In genomic region chr4:128655446-128655845, GRCm38 (mm10) we compare ENCODE assay signal across 8 mouse cellular contexts. TPM values are rescaled to one million over a fixed set of nuclear protein-coding genes. Genes with fewer than 3 reads are reported as not detected.
DNase-seq lines count a peak whose midpoint lies in the region; ATAC-seq and TF ChIP-seq lines count a peak whose summit lies in the region.

No protein-coding gene starts in this region.

- H3K4me3 ChIP-seq in kidney, embryonic 14.5 days (ENCODE audit: low read length): peak overlapping the region; percentile 74
- peak overlapping the region; percentile 70 for H3K4me3 ChIP-seq in embryonic facial prominence, embryonic 11.5 days (ENCODE audit: low read depth, low read length)
- peak overlapping the region; percentile 58 for H3K4me3 ChIP-seq in hindbrain, postnatal 0 days (ENCODE audit: low read length)
- peak overlapping the region; percentile 81 for H3K4me3 ChIP-seq in midbrain, postnatal 0 days (ENCODE audit: low read depth, low read length)

- H3K9me3 ChIP-seq in kidney, embryonic 14.5 days (ENCODE audit: control insufficient read depth, low read length): no peaks in the 10 kb centered on the region
- H3K9me3 ChIP-seq in embryonic facial prominence, embryonic 11.5 days (replicated peaks; ENCODE audit: control insufficient read depth, low read length): no peaks in the 10 kb centered on the region
- no peaks in the 10 kb centered on the region for H3K9me3 ChIP-seq in hindbrain, postnatal 0 days (ENCODE audit: low read length)
- H3K9me3 ChIP-seq in midbrain, postnatal 0 days (ENCODE audit: low read length): no peaks in the 10 kb centered on the region

- no peak for ATAC-seq in kidney, embryonic 14.5 days (ENCODE audit: low FRiP score, low TSS enrichment)
- ATAC-seq in embryonic facial prominence, embryonic 11.5 days (replicated peaks; ENCODE audit: insufficient number of reproducible peaks, low FRiP score, low TSS enrichment, low read depth): no peak
- no peak for ATAC-seq in hindbrain, postnatal 0 days
- no peak for ATAC-seq in midbrain, postnatal 0 days (ENCODE audit: low FRiP score)
- no peak for ATAC-seq in CD4-positive, CD25-positive, alpha-beta regulatory T cell, adult 4 months

- H3K4me1 ChIP-seq in kidney, embryonic 14.5 days (ENCODE audit: control insufficient read depth, insufficient read depth, low read length): peaks cover 27% of the 10 kb centered on the region
- H3K4me1 ChIP-seq in embryonic facial prominence, embryonic 11.5 days (ENCODE audit: control insufficient read depth, insufficient read depth, low read length): peaks cover 4% of the 10 kb centered on the region; the same call in 1 of the 2 replicates
- H3K4me1 ChIP-seq in hindbrain, postnatal 0 days (ENCODE audit: insufficient read depth, low read length): peaks cover 4% of the 10 kb centered on the region; the same call in 1 of the 2 replicates
- peaks cover 6% of the 10 kb centered on the region; the same call in 1 of the 2 replicates for H3K4me1 ChIP-seq in midbrain, postnatal 0 days (ENCODE audit: insufficient read depth, low read length)

- H3K36me3 ChIP-seq in kidney, embryonic 14.5 days (ENCODE audit: control insufficient read depth, insufficient read depth, low read length): no peaks in the 10 kb centered on the region
- no peaks in the 10 kb centered on the region for H3K36me3 ChIP-seq in embryonic facial prominence, embryonic 11.5 days (replicated peaks; ENCODE audit: control insufficient read depth, insufficient read depth, low read depth, low read length)
- no peaks in the 10 kb centered on the region for H3K36me3 ChIP-seq in hindbrain, postnatal 0 days (ENCODE audit: insufficient read depth, low read length)
- no peaks in the 10 kb centered on the region for H3K36me3 ChIP-seq in midbrain, postnatal 0 days (ENCODE audit: insufficient read depth, low read length)

- H3K27me3 ChIP-seq in kidney, embryonic 14.5 days (ENCODE audit: control insufficient read depth, insufficient read depth, low read length): no peaks in the 10 kb centered on the region
- H3K27me3 ChIP-seq in embryonic facial prominence, embryonic 11.5 days (ENCODE audit: control insufficient read depth, insufficient read depth, low read length): no peaks in the 10 kb centered on the region; the same call in 1 of the 2 replicates
- no peaks in the 10 kb centered on the region for H3K27me3 ChIP-seq in hindbrain, postnatal 0 days (ENCODE audit: insufficient read depth, low read length)
- no peaks in the 10 kb centered on the region for H3K27me3 ChIP-seq in midbrain, postnatal 0 days (ENCODE audit: insufficient read depth, low read length)

- WGBS in kidney, embryonic 14.5 days: under 1% methylated on average over 12 of the region's 12 CpGs
- 8% methylated on average over 12 of the region's 12 CpGs for WGBS in embryonic facial prominence, embryonic 11.5 days
- WGBS in hindbrain, postnatal 0 days: 5% methylated on average over 12 of the region's 12 CpGs
- WGBS in midbrain, postnatal 0 days: 2% methylated on average over 12 of the region's 12 CpGs

- DNase-seq in kidney, postnatal 25 days: no peak
- DNase-seq in embryonic facial prominence, embryonic 11.5 days (ENCODE audit: low spot score): no peak
- peak; percentile 58 for DNase-seq in hindbrain, postnatal 0 days (ENCODE audit: low spot score)
- peak; percentile 43 for DNase-seq in midbrain, postnatal 0 days (ENCODE audit: low spot score)
- DNase-seq in Muller cell, postnatal 12 days (ENCODE audit: inconsistent ontology term): no peak
- no peak for DNase-seq in lung, postnatal 10 days

- peak overlapping the region; percentile 57 for H3K9ac ChIP-seq in kidney, embryonic 14.5 days (ENCODE audit: low read depth, low read length)
- H3K9ac ChIP-seq in embryonic facial prominence, embryonic 11.5 days (replicated peaks; ENCODE audit: low read length): peak overlapping the region; percentile 76
- H3K9ac ChIP-seq in hindbrain, postnatal 0 days (replicated peaks; ENCODE audit: low read length): peak overlapping the region; percentile 73
- H3K9ac ChIP-seq in midbrain, postnatal 0 days (replicated peaks; ENCODE audit: low read length, poor library complexity, severe bottlenecking): peak overlapping the region; percentile 64

- TF ChIP-seq CTCF in hindbrain, postnatal 0 days (IDR thresholded peaks at IDR 0.05; ENCODE audit: low read depth): no peak
- TF ChIP-seq CTCF in midbrain, postnatal 0 days (IDR thresholded peaks at IDR 0.05): no peak

- H3K27ac ChIP-seq in kidney, embryonic 14.5 days (ENCODE audit: low read depth, low read length): no peak overlapping the region
- peak overlapping the region; percentile 47; the same call in 1 of the 2 replicates for H3K27ac ChIP-seq in embryonic facial prominence, embryonic 11.5 days (replicated peaks; ENCODE audit: low read depth, low read length)
- H3K27ac ChIP-seq in hindbrain, postnatal 0 days: peak overlapping the region; percentile 74
- peak overlapping the region; percentile 79 for H3K27ac ChIP-seq in midbrain, postnatal 0 days (ENCODE audit: low read depth, low read length)

- H3K4me2 ChIP-seq in kidney, embryonic 14.5 days (replicated peaks; ENCODE audit: low read depth, low read length): peak overlapping the region; percentile 80
- H3K4me2 ChIP-seq in embryonic facial prominence, embryonic 11.5 days (ENCODE audit: low read depth, low read length): peak overlapping the region; percentile 96
- peak overlapping the region; percentile 73 for H3K4me2 ChIP-seq in hindbrain, postnatal 0 days (ENCODE audit: low read depth, low read length)
- peak overlapping the region; percentile 89 for H3K4me2 ChIP-seq in midbrain, postnatal 0 days (ENCODE audit: low read depth, low read length, poor library complexity, severe bottlenecking)

RNA-seq across cellular contexts. Expression of gene Phc2, which starts 0.9 kb away (rescaled TPM):
- polyA plus RNA-seq in kidney, embryonic 14.5 days (2014; fragmentation: Nextera tagmentation; extraction: Ambion mirVana): 46.6 and 50.2 TPM in 2 replicates
- 65.7 and 68.0 TPM in 2 replicates for polyA plus RNA-seq in embryonic facial prominence, embryonic 11.5 days (2014; fragmentation: Nextera tagmentation; extraction: Ambion mirVana)
- 103 and 125 TPM in 2 replicates for total RNA-seq in hindbrain, postnatal 0 days (2014; rRNA removed)
- 46.1 and 50.7 TPM in 2 replicates for polyA plus RNA-seq in hindbrain, postnatal 0 days (2015; fragmentation: Nextera tagmentation; extraction: Ambion mirVana)
- 64.3 and 66.1 TPM in 2 replicates for total RNA-seq in midbrain, postnatal 0 days (2014; rRNA removed)
- polyA plus RNA-seq in midbrain, postnatal 0 days (2015; fragmentation: Nextera tagmentation; extraction: Ambion mirVana): 31.4 and 34.8 TPM in 2 replicates
- 10 to 100 TPM; 13.1 to 14.1 TPM for polyA plus RNA-seq in CD4-positive, CD25-positive, alpha-beta regulatory T cell, adult 4 months (2017; shearing (Covaris generic))

RNA-seq across cellular contexts. Expression of gene Tlr12, which starts 37.0 kb away (rescaled TPM):
- polyA plus RNA-seq in kidney, embryonic 14.5 days (2014; fragmentation: Nextera tagmentation; extraction: Ambion mirVana): 0.91 and 1.1 TPM in 2 replicates
- polyA plus RNA-seq in embryonic facial prominence, embryonic 11.5 days (2014; fragmentation: Nextera tagmentation; extraction: Ambion mirVana): 0.10 and 0.60 TPM in 2 replicates
- 1.0 and 1.2 TPM in 2 replicates for total RNA-seq in hindbrain, postnatal 0 days (2014; rRNA removed)
- 0.89 and 1.4 TPM in 2 replicates for polyA plus RNA-seq in hindbrain, postnatal 0 days (2015; fragmentation: Nextera tagmentation; extraction: Ambion mirVana)
- 1.3 and 2.1 TPM in 2 replicates for total RNA-seq in midbrain, postnatal 0 days (2014; rRNA removed)
- polyA plus RNA-seq in midbrain, postnatal 0 days (2015; fragmentation: Nextera tagmentation; extraction: Ambion mirVana): 0.71 and 1.1 TPM in 2 replicates
- polyA plus RNA-seq in CD4-positive, CD25-positive, alpha-beta regulatory T cell, adult 4 months (2017; shearing (Covaris generic)): 1 to 10 TPM; 2.0 to 6.1 TPM

RNA-seq across cellular contexts. Expression of gene Zscan20, which starts 45.5 kb away (rescaled TPM):
- 3.2 and 4.4 TPM in 2 replicates for polyA plus RNA-seq in kidney, embryonic 14.5 days (2014; fragmentation: Nextera tagmentation; extraction: Ambion mirVana)
- 2.9 and 4.1 TPM in 2 replicates for polyA plus RNA-seq in embryonic facial prominence, embryonic 11.5 days (2014; fragmentation: Nextera tagmentation; extraction: Ambion mirVana)
- total RNA-seq in hindbrain, postnatal 0 days (2014; rRNA removed): 6.7 and 15.3 TPM in 2 replicates
- 1.8 and 1.9 TPM in 2 replicates for polyA plus RNA-seq in hindbrain, postnatal 0 days (2015; fragmentation: Nextera tagmentation; extraction: Ambion mirVana)
- 12.3 and 16.6 TPM in 2 replicates for total RNA-seq in midbrain, postnatal 0 days (2014; rRNA removed)
- 1.9 and 2.5 TPM in 2 replicates for polyA plus RNA-seq in midbrain, postnatal 0 days (2015; fragmentation: Nextera tagmentation; extraction: Ambion mirVana)
- polyA plus RNA-seq in CD4-positive, CD25-positive, alpha-beta regulatory T cell, adult 4 months (2017; shearing (Covaris generic)): 1 to 10 TPM; 3.1 TPM

Comparison
In these comparisons a context has a peak if more than half of its experiments do, and no peak if none do; other contexts are left out.
1. DNase-seq: peak in hindbrain, postnatal 0 days (single experiment) and midbrain, postnatal 0 days (single experiment); none in kidney, postnatal 25 days (0 of 2), embryonic facial prominence, embryonic 11.5 days (single experiment), Muller cell, postnatal 12 days (single experiment) and lung, postnatal 10 days (single experiment).
2. Peak in every context shown above with its lines, with median percentiles within 50 percentile points of each other: H3K4me2 ChIP-seq, H3K4me3 ChIP-seq and H3K9ac ChIP-seq.